Mouse (Mus musculus) kidney, postnatal 0 days (tissue): ENCODE measurements at regions not wholly inside any gene's neighbourhood (a gene's known extent, or its start where the extent isn't known, plus 50 kb on each side); places are given as distances from the start of the nearest gene placed in this dataset.

Experiments used
- ATAC-seq: fragments of 200-750 bp; cut with Nextera tagmentation; replicated peaks from 2 replicates; pipeline ENCODE4 v1.8.0; 2017; ENCODE audit warnings: low read depth, moderate number of reproducible peaks, moderate TSS enrichment, moderate library complexity; ENCODE audit not compliant: low FRiP score
- DNase-seq: peaks from one replicate; pipeline ENCODE4 v3.0.0-alpha.2; 2016; ENCODE audit warnings: low spot score
- H3K27ac ChIP-seq: fragments of 300-500 bp; sonication (generic); 2 replicates; pipeline ENCODE4 v1.5.1; 2014; ENCODE audit warnings: mild to moderate bottlenecking
- H3K27me3 ChIP-seq: fragments of 300-500 bp; sonication (generic); 2 replicates; pipeline ENCODE4 v1.6.1; 2014; ENCODE audit warnings: low read length, mixed read lengths; ENCODE audit not compliant: insufficient read depth
- H3K36me3 ChIP-seq: fragments of 300-500 bp; sonication (generic); 2 replicates; pipeline ENCODE4 v1.6.1; 2014; ENCODE audit warnings: low read length, mixed read lengths; ENCODE audit not compliant: insufficient read depth
- H3K4me1 ChIP-seq: fragments of 300-500 bp; sonication (generic); replicated peaks from 2 replicates; pipeline ENCODE4 v1.6.1; 2014; ENCODE audit warnings: antibody characterized with exemption, low read length, mixed read lengths; ENCODE audit not compliant: insufficient read depth
- H3K4me2 ChIP-seq: fragments of 300-500 bp; sonication (generic); 2 replicates; pipeline ENCODE4 v1.6.1; 2014; ENCODE audit warnings: mild to moderate bottlenecking, low read length, moderate library complexity, mixed read lengths
- H3K4me3 ChIP-seq: fragments of 300-500 bp; sonication (generic); replicated peaks from 2 replicates; pipeline ENCODE4 v1.5.1; 2014; ENCODE audit warnings: low read depth, low read length
- H3K9ac ChIP-seq: fragments of 300-500 bp; sonication (generic); 2 replicates; pipeline ENCODE4 v1.6.1; 2014; ENCODE audit warnings: low read depth, low read length
- H3K9me3 ChIP-seq: fragments of 300-500 bp; sonication (generic); replicated peaks from 2 replicates; pipeline ENCODE4 v1.6.1; 2016; ENCODE audit warnings: low read length, inconsistent platforms, mixed read lengths
- CTCF ChIP-seq: IDR thresholded peaks from 2 replicates; pipeline ENCODE4 v1.5.1; 2016; ENCODE audit warnings: antibody characterized with exemption, low read depth, mild to moderate bottlenecking, moderate library complexity
- WGBS: fragments of 180-500 bp; shearing (Covaris S2); extraction: QIAGEN DNeasy Blood & Tissue Kit; methylation state at CpG from one replicate; pipeline ENCODE4 v1.1.7; 2014; 5-methylcytosine and 5-hydroxymethylcytosine counted together

DNA sequence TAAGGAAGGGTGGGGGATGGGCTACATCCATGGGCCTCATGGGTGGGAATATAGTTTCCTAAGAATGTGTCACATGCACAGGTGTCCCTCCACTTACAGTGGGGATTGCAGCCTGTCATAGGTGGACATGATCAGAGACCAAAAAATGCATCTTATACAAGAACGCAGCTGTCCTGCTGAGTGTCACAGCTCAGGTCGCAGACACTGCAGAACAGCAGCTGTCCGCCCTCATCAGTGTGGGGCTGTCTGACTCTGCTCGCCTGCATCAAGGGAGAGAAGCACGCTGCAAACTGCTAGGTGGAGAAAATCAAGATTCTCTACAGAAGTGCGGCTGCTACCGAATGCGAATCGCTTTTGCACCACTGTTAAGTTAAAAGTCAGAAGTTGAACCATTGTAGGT, 158.6 kb upstream of the Csf3r start:
- TF ChIP-seq CTCF: no peak
- Histone ChIP-seq H3K27ac (no peak overlapping the region), H3K4me1 (no peaks in the 10 kb centered on the region), H3K9me3 (no peaks in the 10 kb centered on the region), H3K4me3 (no peak overlapping the region), H3K36me3 (no peaks in the 10 kb centered on the region), H3K4me2 (no peak overlapping the region), H3K9ac (no peak overlapping the region), H3K27me3 (no peaks in the 10 kb centered on the region)
- no peak for DNase-seq
- 53% methylated on average over 9 of the region's 9 CpGs for WGBS
- ATAC-seq: no peak

DNA sequence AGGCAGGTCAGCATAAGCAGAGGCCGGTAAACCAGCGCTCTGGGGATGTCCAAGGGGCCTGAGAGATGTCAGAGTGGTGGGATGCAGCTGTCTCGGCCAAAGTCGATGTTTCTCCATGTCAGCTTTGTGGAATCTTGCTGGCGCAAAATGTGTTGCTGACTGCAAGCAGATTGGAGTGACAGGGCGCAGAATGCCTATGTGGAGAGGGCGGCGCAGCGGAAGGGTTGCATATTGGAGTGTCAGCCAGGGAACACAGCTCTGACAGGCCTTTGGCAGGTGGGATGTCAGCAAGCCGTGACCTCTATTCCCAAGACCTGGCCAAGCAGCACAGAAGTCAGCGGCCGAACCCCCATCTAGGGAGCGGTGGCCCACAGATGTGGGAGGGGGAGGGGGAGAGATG, 153.1 kb upstream of the Csf3r start:
- H3K9me3 ChIP-seq: no peaks in the 10 kb centered on the region
- ATAC-seq: no peak
- no peaks in the 10 kb centered on the region for H3K36me3 ChIP-seq
- H3K27ac ChIP-seq: no peak overlapping the region
- TF ChIP-seq CTCF: no peak
- no peaks in the 10 kb centered on the region for H3K4me1 ChIP-seq
- H3K4me2 ChIP-seq: no peak overlapping the region
- no peaks in the 10 kb centered on the region for H3K27me3 ChIP-seq
- WGBS: 74% methylated on average over 13 of the region's 13 CpGs
- H3K4me3 ChIP-seq: no peak overlapping the region
- DNase-seq: no peak
- H3K9ac ChIP-seq: no peak overlapping the region

DNA sequence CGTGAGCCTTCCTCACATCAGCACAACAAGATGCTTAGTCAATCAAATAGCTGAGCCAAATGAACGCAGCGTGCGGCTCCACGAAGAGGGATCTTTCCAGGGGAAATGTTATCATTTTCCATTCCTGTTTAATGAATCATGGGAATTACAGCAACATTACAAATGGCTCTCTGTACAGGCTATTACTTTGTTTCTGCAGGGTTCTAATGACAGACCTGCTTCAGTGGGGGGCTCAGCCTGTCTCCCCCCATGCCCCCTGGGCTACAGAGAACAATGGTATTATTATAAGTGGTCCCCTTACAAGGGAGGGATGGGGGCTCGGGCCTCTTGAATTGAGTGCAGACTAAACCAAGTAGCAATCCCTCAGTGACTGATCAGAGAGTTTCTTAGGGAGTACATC, 144.3 kb upstream of the Csf3r start:
- no peak for ATAC-seq
- WGBS: 66% methylated on average over 6 of the region's 6 CpGs

GRCm38 (mm10) chr4:125882531-125882930, 141.8 kb upstream of the Csf3r start:
- H3K27ac ChIP-seq: 0 out of 2 replicates have a peak overlapping the region, but pooled peaks have one; percentile 36
- H3K27me3 ChIP-seq: no peaks in the 10 kb centered on the region
- H3K4me3 ChIP-seq: no peak overlapping the region
- WGBS: 37% methylated on average over 3 of the region's 3 CpGs
- ATAC-seq (no peak), DNase-seq (peak; percentile 18)
- H3K4me1 ChIP-seq: peaks cover 10% of the 10 kb centered on the region; the same call in 1 of the 2 replicates
- no peak for TF ChIP-seq CTCF
- no peak overlapping the region for H3K4me2 ChIP-seq
- no peaks in the 10 kb centered on the region for H3K36me3 ChIP-seq
- H3K9me3 ChIP-seq: no peaks in the 10 kb centered on the region
- H3K9ac ChIP-seq: no peak overlapping the region

More for the DNA sequence above, 144.3 kb upstream of the Csf3r start:
- Histone ChIP-seq H3K36me3 (no peaks in the 10 kb centered on the region), H3K4me3 (no peak overlapping the region), H3K27me3 (no peaks in the 10 kb centered on the region), H3K4me2 (no peak overlapping the region), H3K9ac (no peak overlapping the region), H3K27ac (no peak overlapping the region), H3K4me1 (peaks cover 10% of the 10 kb centered on the region; the same call in 1 of the 2 replicates), H3K9me3 (no peaks in the 10 kb centered on the region)
- no peak for TF ChIP-seq CTCF
- DNase-seq: no peak

DNA sequence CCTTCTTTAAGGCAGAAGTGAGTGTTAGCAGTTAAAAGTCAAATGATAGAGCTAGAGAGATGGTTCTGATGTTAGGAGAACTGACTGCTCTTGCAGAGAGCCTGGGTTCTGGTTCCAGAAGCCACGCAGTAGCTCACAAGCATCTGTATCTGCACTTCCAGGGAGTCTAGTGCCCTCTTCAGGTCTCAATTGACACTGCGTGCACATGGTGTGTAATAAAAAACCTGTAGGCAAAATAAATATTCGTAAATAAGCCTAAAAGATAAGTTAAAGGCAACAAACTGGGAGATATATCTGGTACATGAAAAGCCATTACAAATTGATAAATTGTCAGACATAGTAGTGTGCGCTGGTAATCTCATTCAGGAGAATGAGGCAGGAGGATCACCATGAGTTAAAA, 133.8 kb upstream of the Csf3r start:
- H3K27ac ChIP-seq: no peak overlapping the region
- no peaks in the 10 kb centered on the region for H3K9me3 ChIP-seq
- H3K4me3 ChIP-seq: no peak overlapping the region
- WGBS: 69% methylated on average over 4 of the region's 4 CpGs
- no peak overlapping the region for H3K4me2 ChIP-seq
- peak; percentile 11 for DNase-seq
- no peak for ATAC-seq
- TF ChIP-seq CTCF: peak; percentile 52
- H3K9ac ChIP-seq: no peak overlapping the region
- no peaks in the 10 kb centered on the region for H3K36me3 ChIP-seq
- H3K27me3 ChIP-seq: no peaks in the 10 kb centered on the region
- H3K4me1 ChIP-seq: no peaks in the 10 kb centered on the region

DNA sequence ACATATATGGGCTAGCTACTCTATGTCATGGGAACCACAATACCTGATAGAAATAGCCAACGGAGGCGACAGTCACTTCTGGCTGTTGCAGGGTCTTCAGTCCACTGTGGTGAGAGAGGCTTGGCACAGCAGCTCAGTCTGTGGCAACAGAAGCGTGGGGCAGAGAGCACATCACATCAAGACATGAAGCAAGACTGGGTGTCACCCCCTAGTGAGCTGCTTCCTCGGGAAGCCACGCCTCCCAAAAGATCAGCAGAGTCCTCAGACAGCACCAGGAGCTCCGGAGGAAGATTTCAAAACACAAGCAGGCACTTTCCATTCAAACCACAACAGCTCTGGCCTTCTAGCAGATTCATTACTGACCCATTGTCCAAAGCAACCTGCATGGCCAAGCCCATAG, 131.2 kb upstream of the Csf3r start:
- Histone ChIP-seq H3K9ac (no peak overlapping the region), H3K36me3 (no peaks in the 10 kb centered on the region), H3K4me1 (no peaks in the 10 kb centered on the region), H3K4me3 (no peak overlapping the region), H3K9me3 (no peaks in the 10 kb centered on the region), H3K27me3 (no peaks in the 10 kb centered on the region), H3K4me2 (no peak overlapping the region), H3K27ac (no peak overlapping the region)
- no peak for TF ChIP-seq CTCF
- DNase-seq (no peak), ATAC-seq (no peak)
- 76% methylated on average over 6 of the region's 6 CpGs for WGBS

GRCm38 (mm10) chr4:125897707-125898106, 126.6 kb upstream of the Csf3r start:
- no peak for DNase-seq
- no peak overlapping the region for H3K4me2 ChIP-seq
- H3K27me3 ChIP-seq: no peaks in the 10 kb centered on the region
- no peak overlapping the region for H3K27ac ChIP-seq
- WGBS: 72% methylated on average over 2 of the region's 2 CpGs
- H3K9me3 ChIP-seq: no peaks in the 10 kb centered on the region
- H3K9ac ChIP-seq: no peak overlapping the region
- TF ChIP-seq CTCF: no peak
- no peaks in the 10 kb centered on the region for H3K4me1 ChIP-seq
- no peaks in the 10 kb centered on the region for H3K36me3 ChIP-seq
- ATAC-seq: no peak
- no peak overlapping the region for H3K4me3 ChIP-seq
